Comparison of ENCODE assay signal across 22 mouse cellular contexts in genomic region chr11:85380046-85380445, GRCm38 (mm10). TPM values are rescaled to one million over a fixed set of nuclear protein-coding genes. Genes with fewer than 3 reads are reported as not detected.
DNase-seq lines count a peak whose midpoint lies in the region; ATAC-seq and TF ChIP-seq lines count a peak whose summit lies in the region.
"Had no signal": no experiment of that assay in that cellular context is flagged by ENCODE, and none has a peak within 500 bp of the region (broad histone marks: within the 10 kb centered on the region; RNA-seq: fewer than 3 reads in every experiment).

No protein-coding gene starts in this region.

- H3K4me3 ChIP-seq in heart, adult 2 months: no peak overlapping the region
- no peak overlapping the region for H3K4me3 ChIP-seq in heart, embryonic 12.5 days
- no peak overlapping the region for H3K4me3 ChIP-seq in left cerebral cortex, adult 2 months
- H3K4me3 ChIP-seq: embryonic facial prominence, embryonic 12.5 days; forebrain, embryonic 12.5 days; gastrocnemius, adult 2 months; heart, embryonic 13.5 days; hindbrain, embryonic 12.5 days had no signal

- 0 out of 2 replicates have a peak, but pooled peaks have one; percentile 14 for TF ChIP-seq CTCF in heart, adult 2 months (IDR thresholded peaks at IDR 0.05)
- peak; percentile 11 for TF ChIP-seq CTCF in left cerebral cortex, adult 2 months (IDR thresholded peaks at IDR 0.05)
- peak; percentile 53 for TF ChIP-seq CTCF in Patski (IDR thresholded peaks at IDR 0.05)

- TF ChIP-seq EP300 in heart, adult 2 months (IDR thresholded peaks at IDR 0.05; ENCODE audit: insufficient read depth, low read depth, low read length): no peak

- no peak overlapping the region for H3K27ac ChIP-seq in heart, adult 2 months
- no peak overlapping the region for H3K27ac ChIP-seq in heart, embryonic 12.5 days (ENCODE audit: poor library complexity, severe bottlenecking)
- H3K27ac ChIP-seq in left cerebral cortex, adult 2 months: no peak overlapping the region
- H3K27ac ChIP-seq: embryonic facial prominence, embryonic 12.5 days; forebrain, embryonic 12.5 days; gastrocnemius, adult 2 months; heart, embryonic 13.5 days; hindbrain, embryonic 12.5 days had no signal

- H3K9ac ChIP-seq in heart, adult 2 months (ENCODE audit: low read depth, low read length): no peak overlapping the region
- H3K9ac ChIP-seq in heart, embryonic 12.5 days: no peak overlapping the region
- H3K9ac ChIP-seq: embryonic facial prominence, embryonic 12.5 days; forebrain, embryonic 12.5 days; heart, embryonic 13.5 days; hindbrain, embryonic 12.5 days had no signal

- H3K9me3 ChIP-seq in heart, embryonic 12.5 days (replicated peaks): no peaks in the 10 kb centered on the region
- H3K9me3 ChIP-seq: embryonic facial prominence, embryonic 12.5 days; forebrain, embryonic 12.5 days; heart, embryonic 13.5 days; hindbrain, embryonic 12.5 days had no signal

- no peaks in the 10 kb centered on the region for H3K4me1 ChIP-seq in heart, adult 2 months (ENCODE audit: control insufficient read depth, insufficient read depth, low read length)
- peaks cover 4% of the 10 kb centered on the region; the same call in 1 of the 2 replicates for H3K4me1 ChIP-seq in heart, embryonic 12.5 days (replicated peaks)
- H3K4me1 ChIP-seq: embryonic facial prominence, embryonic 12.5 days; forebrain, embryonic 12.5 days; hindbrain, embryonic 12.5 days had no signal

- no peaks in the 10 kb centered on the region for H3K27me3 ChIP-seq in heart, adult 2 months (ENCODE audit: control insufficient read depth, insufficient read depth, low read length)
- H3K27me3 ChIP-seq in heart, embryonic 12.5 days (replicated peaks): no peaks in the 10 kb centered on the region
- H3K27me3 ChIP-seq in Patski: no peaks in the 10 kb centered on the region
- H3K27me3 ChIP-seq: CH12.LX; embryonic facial prominence, embryonic 12.5 days; forebrain, embryonic 12.5 days; heart, embryonic 13.5 days; hindbrain, embryonic 12.5 days had no signal

- H3K79me2 ChIP-seq in heart, adult 2 months (replicated peaks; ENCODE audit: control insufficient read depth, insufficient read depth, low read length): no peaks in the 10 kb centered on the region

- POLR2A ChIA-PET in Patski (lab: Charles Lee): no interaction called here

- intact Hi-C loops in heart, adult 2 months (cut with DNase I): loop anchor here (5.0 kb wide), 5 partner anchors 92 to 792 kb away; no protein-coding TSS in a partner anchor
- intact Hi-C loops in left cerebral cortex, adult 2 months (cut with DNase I): loop anchor here (5.0 to 10.0 kb wide), 5 partner anchors 87 to 795 kb away; no protein-coding TSS in a partner anchor
- intact Hi-C loops in left cerebral cortex, postnatal 25 days (cut with DNase I): loop anchor here (5.0 to 10.0 kb wide), 5 partner anchors 85 to 792 kb away; no protein-coding TSS in a partner anchor

- H3K4me2 ChIP-seq in heart, embryonic 12.5 days: no peak overlapping the region
- H3K4me2 ChIP-seq: embryonic facial prominence, embryonic 12.5 days; forebrain, embryonic 12.5 days; heart, embryonic 13.5 days; hindbrain, embryonic 12.5 days had no signal

- no peak for TF ChIP-seq POLR2A in heart, adult 2 months (IDR thresholded peaks at IDR 0.05; ENCODE audit: insufficient read depth, low read depth, low read length)

- CTCF ChIA-PET in Patski (lab: Charles Lee): interaction anchor here (1.3 kb wide), 1 partner anchor 483 kb away, joined by 3 read pairs; no protein-coding TSS in a partner anchor

- no peak for DNase-seq in heart, adult 2 months
- no peak for DNase-seq in left cerebral cortex, adult 2 months (ENCODE audit: extremely low spot score in 1 of 2, low spot score in 2 of 2)
- no peak for DNase-seq in left cerebral cortex, postnatal 25 days (ENCODE audit: low spot score in 2 of 2)
- DNase-seq in 416B (ENCODE audit: low read depth) (peak; percentile 33), Patski (ENCODE audit: low read depth, low spot score) (no peak)
- no peak for DNase-seq in spleen, postnatal 4 days (ENCODE audit: low spot score in 2 of 2)
- DNase-seq: adrenal gland, postnatal 14 days; cerebellum, adult 11-12 months; cerebellum, adult 9-10 months; cerebellum, postnatal 25 days; gastrocnemius, adult 2 months; gastrocnemius, postnatal 25 days; heart, postnatal 36 days had no signal

- in situ Hi-C loops in Patski (cut with MboI; ENCODE audit: low pct_unique_long_range_greater_than_20kb): loop anchor here (5.0 kb wide), 1 partner anchor 457 kb away; no protein-coding TSS in a partner anchor

- H3K36me3 ChIP-seq in heart, adult 2 months (ENCODE audit: control insufficient read depth, insufficient read depth, low read length): no peaks in the 10 kb centered on the region
- H3K36me3 ChIP-seq in heart, embryonic 12.5 days: no peaks in the 10 kb centered on the region
- H3K36me3 ChIP-seq: embryonic facial prominence, embryonic 12.5 days; forebrain, embryonic 12.5 days; heart, embryonic 13.5 days; hindbrain, embryonic 12.5 days had no signal

- ATAC-seq in heart, embryonic 12.5 days (ENCODE audit: insufficient number of reproducible peaks, low FRiP score): no peak
- ATAC-seq in Patski: no peak
- ATAC-seq in frontal cortex, adult (ENCODE audit: low TSS enrichment): no peak
- ATAC-seq: forebrain, embryonic 16.5 days; hindbrain, embryonic 16.5 days had no signal

- WGBS in heart, adult 2 months: 21% methylated on average over 1 of the region's 1 CpGs
- 18% methylated on average over 1 of the region's 1 CpGs for whole genome bisulfite sequencing in heart, embryonic 12.5 days

RNA-seq across cellular contexts. Expression of gene Bcas3, which starts 27.1 kb away (rescaled TPM):
- 10 to 100 TPM; 36.0 to 40.4 TPM for total RNA-seq in heart, adult 2 months (2021)
- polyA plus RNA-seq in heart, adult 2 months (2012; rRNA removed): 23.0 and 26.6 TPM in 2 replicates
- polyA plus RNA-seq in heart, embryonic 12.5 days (2016; fragmentation: Nextera tagmentation; extraction: Ambion mirVana): 16.1 and 20.6 TPM in 2 replicates
- 10 to 100 TPM; 69.1 to 73.0 TPM for total RNA-seq in left cerebral cortex, adult 2 months (2021)
- 10 to 100 TPM; 65.4 to 69.7 TPM for total RNA-seq in left cerebral cortex, postnatal 25 days (2021)
- 31.6 TPM for polyA plus RNA-seq in Patski (2021)
